Mouse (Mus musculus) lung, adult 2 months (tissue): ENCODE data around the gene Gstm4.

ENCODE experiments used
- CTCF ChIP-seq: fragments of 200-500 bp; IDR thresholded peaks from 2 replicates; pipeline ENCODE4 v1.5.1; 2011; ENCODE audit warnings: mild to moderate bottlenecking, low read length, control low read depth; ENCODE audit not compliant: insufficient read depth
- POLR2A ChIP-seq: fragments of 200-500 bp; IDR thresholded peaks from 2 replicates; pipeline ENCODE4 v1.6.1; 2011; ENCODE audit warnings: low read depth, mild to moderate bottlenecking, control low read depth, low read length, borderline replicate concordance; ENCODE audit errors: extremely low read depth

DNA sequence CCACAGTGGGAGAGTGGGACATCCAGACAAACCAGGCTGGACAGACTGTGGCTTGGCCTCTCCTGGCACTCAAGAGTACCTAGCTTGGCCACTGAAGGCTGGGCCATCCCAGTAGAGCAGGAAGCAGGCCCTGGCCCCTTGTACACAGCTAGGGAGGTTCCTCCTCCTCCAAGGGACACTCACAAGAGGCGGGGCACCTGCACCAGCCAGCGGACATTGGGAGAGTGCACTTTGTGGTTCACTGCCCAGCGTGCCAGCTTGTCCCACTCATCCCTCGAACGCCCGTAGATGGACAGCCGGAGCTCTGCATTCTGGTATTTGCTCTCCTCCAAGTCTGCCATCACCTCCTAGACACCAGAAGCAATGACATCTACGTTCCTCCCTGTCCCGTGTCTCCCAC is 32.1 kb upstream of the Gstm4 start:
- TF ChIP-seq CTCF (no peak), POLR2A (no peak)
